Mouse (Mus musculus): Measurements from ENCODE around the gene S100a11. TPM values are rescaled to one million over a fixed set of nuclear protein-coding genes. Genes with fewer than 3 reads are reported as not detected.

S100a11 gene
- total and polyA plus RNA-seq, 3 experiments: 47.2 to 468 (median 75.2) TPM

GRCm38 (mm10) chr3:93553311-93553710, 33.0 kb downstream of the S100a11 start:
- Histone ChIP-seq H3K36me3 (replicated peaks in 1 of 2; ENCODE audit: control insufficient read depth in 1 of 2, insufficient read depth in 1 of 2, low read length in 1 of 2) (peaks cover under 1 to 7% of the 10 kb centered on the region in 2 experiments), H3K27ac (ENCODE audit: insufficient read depth, low read depth) (no peak overlapping the region), H3K79me2 (replicated peaks; ENCODE audit: control insufficient read depth, extremely low read depth, insufficient read depth, poor library complexity, severe bottlenecking) (peaks cover 31% of the 10 kb centered on the region), H3K4me3 (replicated peaks in 1 of 3; ENCODE audit: low read depth in 2 of 3, low read length in 2 of 3, poor library complexity in 1 of 3) (no peak overlapping the region), H3K9ac (ENCODE audit: insufficient read depth, low read depth) (no peak overlapping the region), H3K27me3 (replicated peaks) (no peaks in the 10 kb centered on the region), H3K9me3 (replicated peaks; ENCODE audit: low read length) (no peaks in the 10 kb centered on the region), H3K4me1 (ENCODE audit: control insufficient read depth in 1 of 2, insufficient read depth in 2 of 2) (peaks cover 15 to 72% of the 10 kb centered on the region in 2 experiments), H3K4me2 (ENCODE audit: insufficient read depth, low read depth, poor library complexity, severe bottlenecking) (no peak overlapping the region)
- dilution Hi-C loops (cut with MboI; ENCODE audit: extremely low pct_ligation_motif_present, extremely low pct_unique_long_range_greater_than_20kb, low sequenced_read_pairs) (no loop called here), in situ Hi-C loops (cut with MboI; ENCODE audit: low pct_ligation_motif_present, low pct_unique_long_range_greater_than_20kb, low sequenced_read_pairs) (no loop called here)
- DNase-seq (ENCODE audit: extremely low read depth): no peak
- TF ChIP-seq CHD2 (IDR thresholded peaks at IDR 0.05; ENCODE audit: low read length) (no peak), MAFK (IDR thresholded peaks at IDR 0.05; ENCODE audit: insufficient replicate concordance, low read length) (no peak), PAX5 (IDR thresholded peaks at IDR 0.05; ENCODE audit: low read length) (no peak)

GRCm38 (mm10) chr3:93553765-93554378, 33.6 kb downstream of the S100a11 start:
- Histone ChIP-seq H3K27ac (ENCODE audit: insufficient read depth, low read depth) (no peak overlapping the region), H3K9me3 (replicated peaks; ENCODE audit: low read length) (no peaks in the 10 kb centered on the region), H3K4me2 (ENCODE audit: insufficient read depth, low read depth, poor library complexity, severe bottlenecking) (peak overlapping the region; percentile 95; the same call in 1 of the 2 replicates), H3K27me3 (replicated peaks) (no peaks in the 10 kb centered on the region), H3K4me1 (ENCODE audit: control insufficient read depth in 1 of 2, insufficient read depth in 2 of 2) (peaks cover 21 to 76% of the 10 kb centered on the region in 2 experiments), H3K4me3 (replicated peaks in 1 of 3; ENCODE audit: low read depth in 2 of 3, low read length in 2 of 3, poor library complexity in 1 of 3) (no peak overlapping the region), H3K79me2 (replicated peaks; ENCODE audit: control insufficient read depth, extremely low read depth, insufficient read depth, poor library complexity, severe bottlenecking) (peaks cover 37% of the 10 kb centered on the region), H3K36me3 (replicated peaks in 1 of 2; ENCODE audit: control insufficient read depth in 1 of 2, insufficient read depth in 1 of 2, low read length in 1 of 2) (peaks cover 3 to 12% of the 10 kb centered on the region in 2 experiments), H3K9ac (ENCODE audit: insufficient read depth, low read depth) (peak overlapping the region; percentile 82)
- in situ Hi-C loops (cut with MboI; ENCODE audit: low pct_ligation_motif_present, low pct_unique_long_range_greater_than_20kb, low sequenced_read_pairs): no loop called here
- DNase-seq (ENCODE audit: extremely low read depth): no peak
- dilution Hi-C loops (cut with MboI; ENCODE audit: extremely low pct_ligation_motif_present, extremely low pct_unique_long_range_greater_than_20kb, low sequenced_read_pairs): no loop called here
- TF ChIP-seq CTCF (conservative IDR thresholded peaks at IDR 0.05 in 1 of 2, IDR thresholded peaks at IDR 0.05 in 1 of 2; ENCODE audit: low read depth in 2 of 2, low read length in 2 of 2) (no peak), TCF12 (IDR thresholded peaks at IDR 0.05; ENCODE audit: low read depth, low read length) (no peak), ELF1 (IDR thresholded peaks at IDR 0.05; ENCODE audit: low read depth, low read length) (no peak)

- no peak for TF ChIP-seq MAFK (IDR thresholded peaks at IDR 0.05; ENCODE audit: insufficient replicate concordance, low read length)
- TF ChIP-seq CTCF (conservative IDR thresholded peaks at IDR 0.05 in 1 of 2, IDR thresholded peaks at IDR 0.05 in 1 of 2; ENCODE audit: low read depth in 2 of 2, low read length in 2 of 2): no peak
- 0 out of 2 replicates have a peak, but pooled peaks have one; percentile 3 for TF ChIP-seq BHLHE40 (IDR thresholded peaks at IDR 0.05; ENCODE audit: low read depth, low read length)
- TF ChIP-seq RAD21 (IDR thresholded peaks at IDR 0.05; ENCODE audit: low read depth, low read length): no peak
- no peak for TF ChIP-seq MYC (IDR thresholded peaks at IDR 0.05; ENCODE audit: low read depth, low read length)
- TF ChIP-seq SIN3A (IDR thresholded peaks at IDR 0.05; ENCODE audit: low read length): no peak; the same call in 1 of the 2 replicates
- no peak for TF ChIP-seq TBP (conservative IDR thresholded peaks at IDR 0.05; ENCODE audit: low read depth, low read length)
- TF ChIP-seq CHD2 (IDR thresholded peaks at IDR 0.05; ENCODE audit: low read length): no peak
- TF ChIP-seq JUND (conservative IDR thresholded peaks at IDR 0.05; ENCODE audit: low read depth, low read length): no peak
- TF ChIP-seq ETS1 (conservative IDR thresholded peaks at IDR 0.05; ENCODE audit: low read depth, low read length): no peak
- TF ChIP-seq POLR2AphosphoS2 (IDR thresholded peaks at IDR 0.05; ENCODE audit: low read depth, low read length): no peak
- no peak for TF ChIP-seq NELFE (IDR thresholded peaks at IDR 0.05; ENCODE audit: low read depth, low read length)
- no peak for TF ChIP-seq MEF2A (IDR thresholded peaks at IDR 0.05; ENCODE audit: borderline replicate concordance, low read depth, low read length)
- TF ChIP-seq SMC3 (IDR thresholded peaks at IDR 0.05; ENCODE audit: low read depth, low read length): no peak
- 0 out of 2 replicates have a peak, but pooled peaks have one; percentile 21 for TF ChIP-seq ELF1 (IDR thresholded peaks at IDR 0.05; ENCODE audit: low read depth, low read length)
- TF ChIP-seq IRF4 (IDR thresholded peaks at IDR 0.05; ENCODE audit: low read depth, low read length): no peak
- TF ChIP-seq ZKSCAN1 (IDR thresholded peaks at IDR 0.05; ENCODE audit: borderline replicate concordance, low read depth, low read length): no peak
- no peak for TF ChIP-seq NRF1 (IDR thresholded peaks at IDR 0.05; ENCODE audit: low read depth, low read length)
- peak overlapping the region; percentile 95 for H3K4me2 ChIP-seq (ENCODE audit: insufficient read depth, low read depth, poor library complexity, severe bottlenecking)
- no peaks in the 10 kb centered on the region for H3K9me3 ChIP-seq (replicated peaks; ENCODE audit: low read length)
- H3K27ac ChIP-seq (ENCODE audit: insufficient read depth, low read depth): peak overlapping the region; percentile 68
- peaks cover 43% of the 10 kb centered on the region for H3K79me2 ChIP-seq (replicated peaks; ENCODE audit: control insufficient read depth, extremely low read depth, insufficient read depth, poor library complexity, severe bottlenecking)
- in situ Hi-C loops (cut with MboI; ENCODE audit: low pct_ligation_motif_present, low pct_unique_long_range_greater_than_20kb, low sequenced_read_pairs) (no loop called here), dilution Hi-C loops (cut with MboI; ENCODE audit: extremely low pct_ligation_motif_present, extremely low pct_unique_long_range_greater_than_20kb, low sequenced_read_pairs) (no loop called here)
- peaks cover 3 to 18% of the 10 kb centered on the region in 2 experiments for H3K36me3 ChIP-seq (replicated peaks in 1 of 2; ENCODE audit: control insufficient read depth in 1 of 2, insufficient read depth in 1 of 2, low read length in 1 of 2)
- H3K4me1 ChIP-seq (ENCODE audit: control insufficient read depth in 1 of 2, insufficient read depth in 2 of 2): peaks cover 20 to 76% of the 10 kb centered on the region in 2 experiments
- DNase-seq (ENCODE audit: extremely low read depth): no peak
- H3K9ac ChIP-seq (ENCODE audit: insufficient read depth, low read depth): peak overlapping the region; percentile 82
- H3K27me3 ChIP-seq (replicated peaks): no peaks in the 10 kb centered on the region
- peak overlapping the region; percentile 28 to 98 (median 44) for H3K4me3 ChIP-seq (replicated peaks in 1 of 3; ENCODE audit: low read depth in 2 of 3, low read length in 2 of 3, poor library complexity in 1 of 3)
Measured at GRCm38 (mm10) chr3:93554379-93554980, 34.2 kb downstream of the S100a11 start.

Data from CH12.LX (cell line).